Mouse (Mus musculus) stomach, postnatal 0 days (tissue): Measurements from ENCODE around the gene Tmco4. TPM values are rescaled to one million over a fixed set of nuclear protein-coding genes. Genes with fewer than 3 reads are reported as not detected.

Source experiments
- ATAC-seq: fragments of 200-750 bp; cut with Nextera tagmentation; 2 replicates; pipeline ENCODE4 v1.8.0; 2017; ENCODE audit not compliant: low FRiP score, low TSS enrichment
- DNase-seq: peaks from one replicate; pipeline ENCODE4 v3.0.0-alpha.2; 2016; ENCODE audit warnings: low spot score
- H3K27ac ChIP-seq: fragments of 300-500 bp; sonication (generic); replicated peaks from 2 replicates; pipeline ENCODE4 v1.5.1; 2014; ENCODE audit warnings: mild to moderate bottlenecking, control low read depth
- H3K27me3 ChIP-seq: fragments of 300-500 bp; sonication (generic); 2 replicates; pipeline ENCODE4 v1.6.1; 2014; ENCODE audit warnings: low read length; ENCODE audit not compliant: control insufficient read depth, insufficient read depth
- H3K36me3 ChIP-seq: fragments of 300-500 bp; sonication (generic); 2 replicates; pipeline ENCODE4 v1.6.1; 2014; ENCODE audit warnings: low read length, mixed read lengths; ENCODE audit not compliant: control insufficient read depth, insufficient read depth
- H3K4me1 ChIP-seq: fragments of 300-500 bp; sonication (generic); replicated peaks from 2 replicates; pipeline ENCODE4 v1.6.1; 2014; ENCODE audit warnings: antibody characterized with exemption; ENCODE audit not compliant: control insufficient read depth, insufficient read depth
- H3K4me2 ChIP-seq: fragments of 300-500 bp; sonication (generic); replicated peaks from 2 replicates; pipeline ENCODE4 v1.6.1; 2014; ENCODE audit warnings: low read depth, mild to moderate bottlenecking, control low read depth, moderate library complexity
- H3K4me3 ChIP-seq: fragments of 300-500 bp; sonication (generic); 2 replicates; pipeline ENCODE4 v1.5.1; 2014; ENCODE audit warnings: low read depth, low read length, control low read depth
- H3K9ac ChIP-seq: fragments of 300-500 bp; sonication (generic); 2 replicates; pipeline ENCODE4 v1.6.1; 2014; ENCODE audit warnings: mild to moderate bottlenecking, low read length, control low read depth, mixed read lengths
- H3K9me3 ChIP-seq: fragments of 300-500 bp; sonication (generic); 2 replicates; pipeline ENCODE4 v1.6.1; 2016; ENCODE audit warnings: low read length; ENCODE audit not compliant: control insufficient read depth
- CTCF ChIP-seq: IDR thresholded peaks from 2 replicates; pipeline ENCODE4 v1.5.1; 2016; ENCODE audit warnings: antibody characterized with exemption, low read depth, mild to moderate bottlenecking, moderate library complexity
- EP300 ChIP-seq: optimal IDR thresholded peaks from 2 replicates; pipeline ENCODE3; 2016; ENCODE audit warnings: antibody characterized with exemption
- WGBS: fragments of 180-500 bp; shearing (Covaris S2); extraction: QIAGEN DNeasy Blood & Tissue Kit; methylation state at CpG from one replicate; pipeline ENCODE4 v1.1.7; 2014; 5-methylcytosine and 5-hydroxymethylcytosine counted together
- polyA plus RNA-seq: library from polyadenylated mRNA; unstranded; fragments of >200 nt; fragmentation: Nextera tagmentation; extraction: Ambion mirVana; gene quantifications from 2 replicates; pipeline ENCODE4 v1.2.1, GENCODE M21; 2015

Gene Tmco4
- polyA plus RNA-seq, 1 experiment from 2014 or later = 10.8 TPM

- ATAC-seq = no peak
- Histone ChIP-seq H3K4me3 (no peak overlapping the region), H3K27me3 (no peaks in the 10 kb centered on the region), H3K27ac (0 out of 2 replicates have a peak overlapping the region, but pooled peaks have one; percentile 30), H3K36me3 (no peaks in the 10 kb centered on the region), H3K9ac (no peak overlapping the region), H3K4me1 (peaks cover 3% of the 10 kb centered on the region; the same call in 1 of the 2 replicates), H3K4me2 (no peak overlapping the region), H3K9me3 (no peaks in the 10 kb centered on the region)
- WGBS = 30% methylated on average over 3 of the region's 3 CpGs
- TF ChIP-seq EP300 = no peak
- TF ChIP-seq CTCF = no peak
- DNase-seq = no peak
Measured at GRCm38 (mm10) chr4:138975194-138975593, 2.5 kb downstream of the Tmco4 start.

DNA sequence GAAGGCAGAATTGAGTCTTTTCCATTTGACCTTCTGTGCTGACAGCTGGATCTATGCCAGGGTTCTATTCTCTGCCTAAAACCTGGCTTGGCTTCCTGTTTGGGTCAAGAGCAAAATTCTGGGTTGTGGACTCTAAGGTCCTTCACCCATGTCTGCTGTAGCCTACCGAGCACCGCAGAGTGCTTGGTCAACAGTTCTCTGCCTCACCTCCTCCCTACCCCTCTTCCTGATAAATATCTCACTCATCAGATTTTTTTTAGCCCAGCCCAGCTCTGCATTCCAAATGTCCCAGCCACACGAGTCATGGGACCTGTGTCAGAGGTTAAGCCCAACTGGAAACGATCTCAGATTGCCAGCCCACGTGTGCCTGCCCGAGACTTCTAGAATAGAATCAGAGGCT, 3.4 kb downstream of the Tmco4 start:
- TF ChIP-seq CTCF = no peak
- no peak for TF ChIP-seq EP300
- no peak overlapping the region for H3K4me3 ChIP-seq
- no peaks in the 10 kb centered on the region for H3K36me3 ChIP-seq
- H3K4me1 ChIP-seq = peaks cover 3% of the 10 kb centered on the region; the same call in 1 of the 2 replicates
- no peak for DNase-seq
- WGBS = 54% methylated on average over 6 of the region's 6 CpGs
- no peak overlapping the region for H3K9ac ChIP-seq
- no peak overlapping the region for H3K27ac ChIP-seq
- no peak overlapping the region for H3K4me2 ChIP-seq
- no peaks in the 10 kb centered on the region for H3K9me3 ChIP-seq
- no peak for ATAC-seq
- no peaks in the 10 kb centered on the region for H3K27me3 ChIP-seq

- no peaks in the 10 kb centered on the region for H3K9me3 ChIP-seq
- no peak overlapping the region for H3K4me3 ChIP-seq
- no peak for ATAC-seq
- WGBS = 75% methylated on average over 8 of the region's 8 CpGs
- no peak overlapping the region for H3K9ac ChIP-seq
- no peaks in the 10 kb centered on the region for H3K36me3 ChIP-seq
- no peak for TF ChIP-seq CTCF
- no peak for TF ChIP-seq EP300
- H3K4me2 ChIP-seq = no peak overlapping the region
- no peak for DNase-seq
- H3K4me1 ChIP-seq = no peaks in the 10 kb centered on the region
- no peak overlapping the region for H3K27ac ChIP-seq
- no peaks in the 10 kb centered on the region for H3K27me3 ChIP-seq
Measured at GRCm38 (mm10) chr4:138980021-138980420, 7.3 kb downstream of the Tmco4 start.

- Histone ChIP-seq H3K27me3 (no peaks in the 10 kb centered on the region), H3K9ac (no peak overlapping the region), H3K36me3 (no peaks in the 10 kb centered on the region), H3K4me3 (no peak overlapping the region), H3K4me2 (0 out of 2 replicates have a peak overlapping the region, but pooled peaks have one; percentile 8), H3K27ac (no peak overlapping the region), H3K4me1 (no peaks in the 10 kb centered on the region), H3K9me3 (no peaks in the 10 kb centered on the region)
- TF ChIP-seq CTCF (no peak), EP300 (no peak)
- WGBS = 23% methylated on average over 12 of the region's 12 CpGs
- ATAC-seq (no peak), DNase-seq (no peak)
Measured at GRCm38 (mm10) chr4:138980771-138981420, 8.2 kb downstream of the Tmco4 start.

- H3K36me3 ChIP-seq = no peaks in the 10 kb centered on the region
- no peak overlapping the region for H3K4me2 ChIP-seq
- ATAC-seq (0 out of 2 replicates have a peak, but pooled peaks have one; percentile 24), DNase-seq (no peak)
- H3K9ac ChIP-seq = no peak overlapping the region
- H3K4me1 ChIP-seq = no peaks in the 10 kb centered on the region
- no peak for TF ChIP-seq EP300
- no peak for TF ChIP-seq CTCF
- 54% methylated on average over 3 of the region's 3 CpGs for WGBS
- H3K9me3 ChIP-seq = no peaks in the 10 kb centered on the region
- no peaks in the 10 kb centered on the region for H3K27me3 ChIP-seq
- no peak overlapping the region for H3K4me3 ChIP-seq
- H3K27ac ChIP-seq = no peak overlapping the region
Measured at GRCm38 (mm10) chr4:138983422-138983821, 10.7 kb downstream of the Tmco4 start.

GRCm38 (mm10) chr4:138984744-138985143, 12.1 kb downstream of the Tmco4 start:
- DNase-seq (no peak), ATAC-seq (no peak)
- H3K36me3 ChIP-seq = no peaks in the 10 kb centered on the region
- no peak overlapping the region for H3K4me3 ChIP-seq
- H3K4me1 ChIP-seq = no peaks in the 10 kb centered on the region
- H3K27ac ChIP-seq = no peak overlapping the region
- 78% methylated on average over 7 of the region's 7 CpGs for WGBS
- H3K27me3 ChIP-seq = no peaks in the 10 kb centered on the region
- no peak overlapping the region for H3K9ac ChIP-seq
- H3K4me2 ChIP-seq = no peak overlapping the region
- peak; percentile 54 for TF ChIP-seq CTCF
- TF ChIP-seq EP300 = no peak
- no peaks in the 10 kb centered on the region for H3K9me3 ChIP-seq
